Mouse (Mus musculus): Measurements from ENCODE around the gene Spred2.

DNA sequence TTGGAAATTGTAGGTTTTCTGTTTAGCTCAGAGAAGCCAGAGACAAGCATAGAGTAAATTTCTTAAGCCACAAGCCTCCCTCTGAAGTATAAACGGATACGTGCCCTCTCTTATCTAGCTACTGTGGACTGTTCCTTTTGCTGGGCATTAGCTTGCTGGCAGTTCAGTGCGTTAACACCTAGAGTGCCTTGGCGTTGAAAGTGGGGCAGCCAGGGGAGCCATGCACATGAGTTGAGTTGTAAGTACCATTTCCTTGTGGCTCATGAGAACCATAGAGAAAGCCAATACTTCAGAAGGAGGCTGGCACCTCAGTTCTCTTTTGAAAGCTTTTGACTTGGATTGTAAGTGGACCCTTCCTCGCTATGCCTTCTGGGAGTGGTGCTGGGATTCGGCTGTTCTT lies 58.6 kb downstream of the Spred2 start:
- TF ChIP-seq POLR2A (IDR thresholded peaks at IDR 0.05; ENCODE audit: borderline replicate concordance, extremely low read depth, low read depth, low read length) (no peak), CTCF (IDR thresholded peaks at IDR 0.05; ENCODE audit: insufficient read depth, low read length) (no peak)
